Mouse (Mus musculus) splenic B cell, adult 2 months (primary cell): Measurements from ENCODE around the gene Creb1.
"Not testable (repeated sequence)": the region's sequence is repeated elsewhere in the genome, so short reads cannot be mapped to it uniquely, and the experiment has no call there.

Experiments
- DNase-seq: peaks from one replicate; pipeline ENCODE4 v3.0.0-alpha.2; 2011; ENCODE audit warnings: low read depth, low spot score
- H3K27me3 ChIP-seq: 2 replicates; pipeline ENCODE4 v1.6.1; 2012; ENCODE audit warnings: mild to moderate bottlenecking, low read length, moderate library complexity, mixed read lengths; ENCODE audit not compliant: control insufficient read depth, poor library complexity, insufficient read depth, severe bottlenecking
- H3K36me3 ChIP-seq: 2 replicates; pipeline ENCODE4 v1.6.1; 2012; ENCODE audit warnings: mild to moderate bottlenecking, low read length, moderate library complexity, mixed read lengths; ENCODE audit not compliant: control insufficient read depth, poor library complexity, insufficient read depth, severe bottlenecking

The Creb1 gene

DNA sequence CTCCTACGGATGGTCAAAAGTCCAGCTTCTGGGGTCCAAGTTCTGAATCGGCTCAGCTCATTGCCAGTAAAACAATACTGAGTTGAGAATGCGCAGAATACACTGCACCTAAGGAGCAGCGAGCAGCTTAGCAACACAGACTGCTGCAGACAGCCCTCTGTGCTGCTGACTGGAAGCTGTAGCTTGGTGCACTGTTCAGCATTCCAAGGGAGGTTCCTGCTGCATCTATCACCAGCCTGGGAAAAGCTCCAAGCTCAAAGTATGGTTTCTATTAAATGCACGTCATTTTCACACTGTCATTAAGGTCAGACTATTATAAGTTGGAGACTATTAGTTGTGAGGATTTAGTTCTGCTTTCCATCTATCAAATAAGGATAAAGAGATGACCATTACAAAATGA is 88.7 kb downstream of the Creb1 start:
- no peak for DNase-seq
- H3K36me3 ChIP-seq, result no peaks in the 10 kb centered on the region
- H3K27me3 ChIP-seq, result no peaks in the 10 kb centered on the region

- no peaks in the 10 kb centered on the region for H3K36me3 ChIP-seq
- DNase-seq, result no peak
- no peaks in the 10 kb centered on the region for H3K27me3 ChIP-seq
Observed at GRCm38 (mm10) chr1:64623558-64624435, 91.4 kb downstream of the Creb1 start.

GRCm38 (mm10) chr1:64625214-64625613 is 92.8 kb downstream of the Creb1 start:
- H3K36me3 ChIP-seq, result no peaks in the 10 kb centered on the region
- DNase-seq, result no peak

GRCm38 (mm10) chr1:64631526-64631925 is 99.1 kb downstream of the Creb1 start:
- no peaks in the 10 kb centered on the region for H3K27me3 ChIP-seq

More at GRCm38 (mm10) chr1:64625214-64625613, 92.8 kb downstream of the Creb1 start:
- H3K27me3 ChIP-seq, result no peaks in the 10 kb centered on the region

GRCm38 (mm10) chr1:64633237-64633636 is 100.8 kb downstream of the Creb1 start:
- no peaks in the 10 kb centered on the region for H3K27me3 ChIP-seq
- DNase-seq, result no peak
- H3K36me3 ChIP-seq, result no peaks in the 10 kb centered on the region

More at GRCm38 (mm10) chr1:64631526-64631925, 99.1 kb downstream of the Creb1 start:
- no peak for DNase-seq
- no peaks in the 10 kb centered on the region for H3K36me3 ChIP-seq

DNA sequence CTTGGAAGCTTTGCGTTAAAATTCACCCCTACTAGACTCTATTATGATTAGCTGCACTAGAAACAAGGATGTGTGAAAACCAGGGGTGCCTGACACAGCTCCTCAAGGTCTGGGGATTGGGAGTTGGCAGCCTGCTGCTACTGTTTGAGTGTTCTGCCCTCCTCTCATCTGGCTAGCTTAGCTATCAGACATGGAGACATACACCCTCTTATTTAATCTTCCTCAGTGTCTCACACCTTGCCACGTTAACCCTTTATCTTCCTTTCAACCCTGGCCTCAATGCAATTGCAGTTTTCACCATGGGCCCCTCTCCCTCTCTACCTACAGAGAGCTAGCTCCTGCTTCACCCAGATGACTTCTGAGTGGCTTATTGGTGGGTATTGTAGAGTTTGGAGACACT is 103.2 kb downstream of the Creb1 start:
- H3K36me3 ChIP-seq, result no peaks in the 10 kb centered on the region
- H3K27me3 ChIP-seq, result no peaks in the 10 kb centered on the region
- no peak for DNase-seq

GRCm38 (mm10) chr1:64639279-64639678 is 106.8 kb downstream of the Creb1 start:
- H3K36me3 ChIP-seq, result no peaks in the 10 kb centered on the region
- no peaks in the 10 kb centered on the region for H3K27me3 ChIP-seq
- no peak for DNase-seq

DNA sequence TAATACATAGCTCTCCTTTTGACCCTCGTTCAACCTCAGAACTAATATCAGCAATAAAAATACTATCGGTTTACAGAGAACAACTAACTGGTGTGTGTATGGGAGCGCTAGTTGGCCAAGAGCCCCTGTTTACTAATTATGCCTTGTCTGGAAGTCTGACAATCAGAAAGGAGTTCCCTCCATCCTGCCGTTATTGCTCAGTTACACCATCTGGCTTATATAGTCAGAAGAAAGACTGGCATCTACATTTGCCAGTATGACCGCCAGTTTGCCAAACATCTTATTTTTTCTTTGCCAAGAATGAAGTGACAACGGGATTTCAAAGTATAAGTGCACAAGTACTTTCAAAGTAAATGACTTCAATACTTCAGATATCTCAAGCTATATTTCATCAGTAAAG is 108.6 kb downstream of the Creb1 start:
- H3K27me3 ChIP-seq, result no peaks in the 10 kb centered on the region
- no peaks in the 10 kb centered on the region for H3K36me3 ChIP-seq
- no peak for DNase-seq

GRCm38 (mm10) chr1:64642541-64642940 is 110.1 kb downstream of the Creb1 start:
- DNase-seq, H3K27me3 ChIP-seq, H3K36me3 ChIP-seq: not testable (repeated sequence)

GRCm38 (mm10) chr1:64644513-64644912 is 112.1 kb downstream of the Creb1 start:
- Histone ChIP-seq H3K27me3 (no peaks in the 10 kb centered on the region), H3K36me3 (no peaks in the 10 kb centered on the region)
- no peak for DNase-seq

- DNase-seq, result no peak
- no peaks in the 10 kb centered on the region for H3K27me3 ChIP-seq
Observed at GRCm38 (mm10) chr1:64649362-64650124, 117.1 kb downstream of the Creb1 start.

GRCm38 (mm10) chr1:64653701-64654100 is 121.3 kb downstream of the Creb1 start:
- H3K27me3 ChIP-seq, result no peaks in the 10 kb centered on the region
- H3K36me3 ChIP-seq, result no peaks in the 10 kb centered on the region
- DNase-seq, result no peak

More at GRCm38 (mm10) chr1:64649362-64650124, 117.1 kb downstream of the Creb1 start:
- no peaks in the 10 kb centered on the region for H3K36me3 ChIP-seq
